ENCODE assay signal across 9 mouse cellular contexts in the genomic region with DNA sequence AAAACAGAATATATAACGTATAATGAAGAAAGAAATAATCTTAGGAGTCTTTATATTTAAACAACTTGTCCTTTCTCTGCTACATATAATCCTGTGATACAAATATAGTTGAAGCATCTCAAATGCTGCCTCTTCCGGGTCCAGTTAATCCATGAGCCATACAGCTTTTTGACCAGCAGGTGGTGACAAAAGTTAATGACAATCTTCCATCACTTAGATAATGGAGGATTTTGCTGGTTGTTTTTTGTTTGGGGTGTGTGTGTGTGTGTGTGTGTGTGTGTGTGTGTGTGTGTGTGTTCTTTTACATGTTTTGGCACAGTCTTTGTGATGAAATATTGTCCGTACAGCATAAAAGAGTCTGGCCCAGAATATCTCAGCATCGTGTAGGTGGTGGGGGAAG. TPM values are rescaled to one million over a fixed set of nuclear protein-coding genes. Genes with fewer than 3 reads are reported as not detected.
DNase-seq lines count a peak whose midpoint lies in the region; ATAC-seq lines count a peak whose summit lies in the region.
"Had no signal": no experiment of that assay in that cellular context is flagged by ENCODE, and none has a peak within 500 bp of the region (broad histone marks: within the 10 kb centered on the region; RNA-seq: fewer than 3 reads in every experiment).

No protein-coding gene starts in this region.

- H3K36me3 ChIP-seq in lung, embryonic 16.5 days (ENCODE audit: control insufficient read depth, insufficient read depth, low read length): no peaks in the 10 kb centered on the region

- H3K9me3 ChIP-seq in lung, embryonic 16.5 days (ENCODE audit: control insufficient read depth, low read length): no peaks in the 10 kb centered on the region

- H3K9ac ChIP-seq in lung, embryonic 16.5 days (ENCODE audit: low read length): peak overlapping the region; percentile 17; the same call in 1 of the 2 replicates

- 6% methylated on average over 4 of the region's 4 CpGs for WGBS in lung, embryonic 16.5 days

- ATAC-seq in lung, embryonic 16.5 days (ENCODE audit: low read depth): no peak

- H3K4me1 ChIP-seq in lung, embryonic 16.5 days (replicated peaks; ENCODE audit: control insufficient read depth, insufficient read depth, low read length): peaks cover 23% of the 10 kb centered on the region

- DNase-seq in adrenal gland, adult 2 months: peak; percentile 47
- no peak for DNase-seq in adrenal gland, postnatal 25 days
- peak; percentile 87 for DNase-seq in NIH3T3 (ENCODE audit: low read depth)
- peak; percentile 30 for DNase-seq in embryo, embryonic 11.5 days (ENCODE audit: low read depth, low spot score)
- peak; percentile 32 to 68 for DNase-seq in heart, postnatal 14 days
- DNase-seq in kidney, postnatal 25 days: peak; percentile 50 to 76
- peak; percentile 43 for DNase-seq in retina, postnatal 7 days (ENCODE audit: low read depth, low spot score)

- peak overlapping the region; percentile 30 for H3K4me3 ChIP-seq in lung, embryonic 16.5 days (ENCODE audit: low read length)

- no peak overlapping the region; the same call in 1 of the 2 replicates for H3K27ac ChIP-seq in lung, embryonic 16.5 days (ENCODE audit: low read length)

- intact Hi-C loops in heart, postnatal 14 days (cut with DNase I): loop anchor here (1.0 to 5.0 kb wide), 3 partner anchors 37 to 192 kb away; no protein-coding TSS in a partner anchor

- peak overlapping the region; percentile 51 for H3K4me2 ChIP-seq in lung, embryonic 16.5 days (ENCODE audit: low read depth, low read length)

- H3K27me3 ChIP-seq in lung, embryonic 16.5 days (ENCODE audit: control insufficient read depth, insufficient read depth, low read depth, low read length): no peaks in the 10 kb centered on the region

RNA-seq across cellular contexts. Expression of gene Asb15, which starts 2.2 kb away (rescaled TPM):
- not detected for total RNA-seq in adrenal gland, adult 2 months (2021)
- polyA plus RNA-seq in adrenal gland, adult 2 months (2012; rRNA removed): not detected in 2 replicates
- not detected in 2 replicates for total RNA-seq in adrenal gland, postnatal 25 days (2021)
- 10 to 100 TPM; 42.9 to 47.5 TPM for total RNA-seq in heart, postnatal 14 days (2021)
- 0.11 and 0.23 TPM in 2 replicates for polyA plus RNA-seq in lung, embryonic 16.5 days (2015; fragmentation: Nextera tagmentation; extraction: Ambion mirVana)
- polyA plus RNA-seq: C2C12 had no signal

RNA-seq across cellular contexts. Expression of gene Ndufa5, which starts 2.4 kb away (rescaled TPM):
- total RNA-seq in adrenal gland, adult 2 months (2021): 100 to 1,000 TPM; 305 to 386 TPM
- polyA plus RNA-seq in adrenal gland, adult 2 months (2012; rRNA removed): 0.34 and 0.90 TPM in 2 replicates
- total RNA-seq in adrenal gland, postnatal 25 days (2021): 267 and 330 TPM in 2 replicates
- 1,000 to 10,000 TPM; 1,207 to 1,226 TPM for total RNA-seq in heart, postnatal 14 days (2021)
- 318 and 319 TPM in 2 replicates for polyA plus RNA-seq in lung, embryonic 16.5 days (2015; fragmentation: Nextera tagmentation; extraction: Ambion mirVana)

RNA-seq across cellular contexts. Expression of gene Iqub, which starts 15.3 kb away (rescaled TPM):
- under 1 TPM; 0.09 to 0.14 TPM for total RNA-seq in adrenal gland, adult 2 months (2021)
- polyA plus RNA-seq in adrenal gland, adult 2 months (2012; rRNA removed): 0.04 TPM in 1 of 2 replicates, not detected in the other
- total RNA-seq in adrenal gland, postnatal 25 days (2021): 0.18 TPM in 1 of 2 replicates, not detected in the other
- under 1 TPM; 0.29 to 0.38 TPM for total RNA-seq in heart, postnatal 14 days (2021)
- 1.5 and 2.1 TPM in 2 replicates for polyA plus RNA-seq in lung, embryonic 16.5 days (2015; fragmentation: Nextera tagmentation; extraction: Ambion mirVana)
- polyA plus RNA-seq: C2C12 had no signal

Comparison
In these comparisons a context has a peak if more than half of its experiments do, and no peak if none do; other contexts are left out.
1. RNA of gene Asb15, which starts 2.2 kb away (total RNA-seq): 42.9 to 47.5 TPM in heart, postnatal 14 days; not detected in adrenal gland, postnatal 25 days and not detected in adrenal gland, adult 2 months; every median in the first group is over 10 times any median in the second.